ENCODE assay signal across 28 mouse cellular contexts in the genomic region with DNA sequence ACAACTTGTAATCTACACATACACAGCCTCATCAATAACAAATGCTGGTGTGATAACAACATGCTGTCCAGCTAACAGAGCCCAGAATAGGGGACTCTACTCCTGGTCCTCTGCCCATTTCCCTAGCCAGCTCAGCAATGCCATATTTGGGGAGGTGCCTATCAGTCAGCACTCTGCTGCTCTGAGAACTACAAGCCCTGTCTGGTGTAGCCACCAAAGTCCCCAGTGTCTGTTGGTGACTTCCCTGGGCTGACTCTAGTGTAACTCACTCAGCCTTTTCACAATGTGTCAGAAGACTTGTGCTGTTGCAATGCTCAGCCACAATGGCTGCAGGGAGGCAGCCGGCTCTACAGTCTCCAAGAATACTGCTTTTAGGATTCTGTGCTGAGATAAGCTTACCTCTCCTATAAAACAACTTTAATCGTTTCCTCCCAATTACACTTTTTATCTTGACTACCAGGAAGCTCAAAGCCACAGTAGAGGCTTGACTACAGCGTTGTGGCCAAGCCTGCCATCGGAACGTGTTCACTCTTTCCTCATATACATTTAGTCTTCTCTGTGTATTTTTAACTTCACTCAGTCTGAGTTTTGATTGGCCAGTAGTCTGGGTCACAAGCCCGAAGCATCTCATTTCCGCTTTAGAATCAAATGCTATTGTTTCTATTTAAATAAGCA.
A peak's percentile ranks its signal among the peaks of the same experiment; 100 is the strongest.
DNase-seq lines count a peak whose midpoint lies in the region; ATAC-seq and TF ChIP-seq lines count a peak whose summit lies in the region.
"Had no signal": no experiment of that assay in that cellular context is flagged by ENCODE, and none has a peak within 500 bp of the region (broad histone marks: within the 10 kb centered on the region; RNA-seq: fewer than 3 reads in every experiment).

No protein-coding gene starts in this region.

- intact Hi-C loops in heart, postnatal 10 days (cut with DNase I), result no loop called here

- 76% methylated on average over 7 of the region's 7 CpGs for WGBS in heart, embryonic 10.5 days
- WGBS in heart, embryonic 16.5 days, result 66% methylated on average over 7 of the region's 7 CpGs

- no peak for TF ChIP-seq CTCF in layer of hippocampus, adult 2 months (conservative IDR thresholded peaks at IDR 0.05)

- H3K9ac ChIP-seq in heart, embryonic 16.5 days (ENCODE audit: low read length), result 0 out of 2 replicates have a peak overlapping the region, but pooled peaks have one; percentile 1
- H3K9ac ChIP-seq: embryonic facial prominence, embryonic 13.5 days; forebrain, embryonic 12.5 days; limb, embryonic 12.5 days; liver, postnatal 0 days; stomach, embryonic 15.5 days had no signal

- H3K4me3 ChIP-seq in heart, embryonic 10.5 days, result no peak overlapping the region
- no peak overlapping the region for H3K4me3 ChIP-seq in heart, embryonic 16.5 days (ENCODE audit: low read length)
- no peak overlapping the region for H3K4me3 ChIP-seq in layer of hippocampus, adult 2 months
- H3K4me3 ChIP-seq: embryonic facial prominence, embryonic 13.5 days; erythroblast, embryonic 14.5 days; forebrain, embryonic 12.5 days; gastrocnemius, adult 2 months; hindbrain, embryonic 10.5 days; limb, embryonic 12.5 days; myocyte; stomach, embryonic 15.5 days had no signal

- H3K4me2 ChIP-seq in heart, embryonic 16.5 days (ENCODE audit: low read depth, low read length), result no peak overlapping the region
- H3K4me2 ChIP-seq: embryonic facial prominence, embryonic 13.5 days; forebrain, embryonic 12.5 days; limb, embryonic 12.5 days; liver, embryonic 11.5 days; stomach, embryonic 15.5 days had no signal

- peaks cover 53% of the 10 kb centered on the region for H3K4me1 ChIP-seq in heart, embryonic 10.5 days
- H3K4me1 ChIP-seq in heart, embryonic 16.5 days (ENCODE audit: control insufficient read depth, insufficient read depth, low read length), result peaks cover 19% of the 10 kb centered on the region
- H3K4me1 ChIP-seq: embryonic facial prominence, embryonic 13.5 days; forebrain, embryonic 12.5 days; limb, embryonic 12.5 days; stomach, embryonic 15.5 days had no signal

- no peaks in the 10 kb centered on the region for H3K9me3 ChIP-seq in heart, embryonic 10.5 days
- H3K9me3 ChIP-seq in heart, embryonic 16.5 days (replicated peaks; ENCODE audit: control insufficient read depth, low read length), result peaks cover 5% of the 10 kb centered on the region
- H3K9me3 ChIP-seq: embryonic facial prominence, embryonic 13.5 days; forebrain, embryonic 12.5 days; stomach, embryonic 15.5 days had no signal

- no peaks in the 10 kb centered on the region for H3K27me3 ChIP-seq in heart, embryonic 10.5 days (ENCODE audit: insufficient read depth, poor library complexity, severe bottlenecking)
- no peaks in the 10 kb centered on the region for H3K27me3 ChIP-seq in heart, embryonic 16.5 days (ENCODE audit: control insufficient read depth, insufficient read depth, low read length)
- H3K27me3 ChIP-seq: embryonic facial prominence, embryonic 13.5 days; forebrain, embryonic 12.5 days; limb, embryonic 12.5 days; stomach, embryonic 15.5 days had no signal

- H3K27ac ChIP-seq in heart, embryonic 10.5 days, result peak overlapping the region; percentile 62
- H3K27ac ChIP-seq in heart, embryonic 16.5 days (ENCODE audit: low read length), result peak overlapping the region; percentile 57
- no peak overlapping the region for H3K27ac ChIP-seq in layer of hippocampus, adult 2 months
- H3K27ac ChIP-seq: embryonic facial prominence, embryonic 13.5 days; forebrain, embryonic 12.5 days; gastrocnemius, adult 2 months; hindbrain, embryonic 10.5 days; hindbrain, postnatal 0 days; limb, embryonic 12.5 days; macrophage; stomach, embryonic 15.5 days had no signal

- H3K36me3 ChIP-seq in heart, embryonic 10.5 days, result no peaks in the 10 kb centered on the region
- peaks cover 6% of the 10 kb centered on the region; the same call in 1 of the 2 replicates for H3K36me3 ChIP-seq in heart, embryonic 16.5 days (ENCODE audit: control insufficient read depth, insufficient read depth)
- H3K36me3 ChIP-seq: forebrain, embryonic 12.5 days; hindbrain, embryonic 10.5 days; stomach, embryonic 15.5 days had no signal

- no peak for DNase-seq in heart, embryonic 10.5 days (ENCODE audit: low spot score)
- DNase-seq in heart, postnatal 10 days, result no peak
- DNase-seq in heart, adult 8-10 months (ENCODE audit: low spot score), result no peak
- DNase-seq in MEL-GATA-1-ER (ENCODE audit: extremely low read depth, low read depth), result peak; percentile 81
- no peak for DNase-seq in kidney, postnatal 36 days
- DNase-seq in layer of hippocampus, adult 2 months (ENCODE audit: low spot score in 2 of 2), result no peak
- DNase-seq: adrenal gland, adult 8-10 months; cerebellum, adult 11-12 months; cerebellum, postnatal 10 days; embryo, embryonic 11 days; gastrocnemius, adult 2 months; kidney, postnatal 25 days; liver, postnatal 0 days; midbrain, embryonic 14.5 days; thymus, postnatal 25 days had no signal

- ATAC-seq in heart, embryonic 16.5 days (replicated peaks; ENCODE audit: extremely low read depth, insufficient read depth, low FRiP score), result peak; percentile 59; the same call in 1 of the 2 replicates
- ATAC-seq in megakaryocyte progenitor cell, adult 5-6 weeks (replicated peaks; ENCODE audit: poor library complexity), result peak; percentile 69
- ATAC-seq: hindbrain, postnatal 0 days; intestine, postnatal 0 days had no signal
